Mouse (Mus musculus): ENCODE results near the gene Ctdspl2.
A peak's percentile ranks its signal among the peaks of the same experiment; 100 is the strongest.
"Not testable (repeated sequence)": the region's sequence is repeated elsewhere in the genome, so short reads cannot be mapped to it uniquely, and the experiment has no call there.

Ctdspl2 gene

GRCm38 (mm10) chr2:121955765-121956223, at the start of gene Ctdspl2, which contains the start of gene Mageb3:
Ctdspl2 (plus strand) TSS chr2:121956001.
Mageb3 (minus strand) TSS chr2:121956092.
- peak; percentile 87 for DNase-seq (ENCODE audit: low spot score)

- no peak for DNase-seq (ENCODE audit: low spot score)
These were observed 45.8 kb upstream of the Ctdspl2 start for GRCm38 (mm10) chr2:121909975-121910374.

DNA sequence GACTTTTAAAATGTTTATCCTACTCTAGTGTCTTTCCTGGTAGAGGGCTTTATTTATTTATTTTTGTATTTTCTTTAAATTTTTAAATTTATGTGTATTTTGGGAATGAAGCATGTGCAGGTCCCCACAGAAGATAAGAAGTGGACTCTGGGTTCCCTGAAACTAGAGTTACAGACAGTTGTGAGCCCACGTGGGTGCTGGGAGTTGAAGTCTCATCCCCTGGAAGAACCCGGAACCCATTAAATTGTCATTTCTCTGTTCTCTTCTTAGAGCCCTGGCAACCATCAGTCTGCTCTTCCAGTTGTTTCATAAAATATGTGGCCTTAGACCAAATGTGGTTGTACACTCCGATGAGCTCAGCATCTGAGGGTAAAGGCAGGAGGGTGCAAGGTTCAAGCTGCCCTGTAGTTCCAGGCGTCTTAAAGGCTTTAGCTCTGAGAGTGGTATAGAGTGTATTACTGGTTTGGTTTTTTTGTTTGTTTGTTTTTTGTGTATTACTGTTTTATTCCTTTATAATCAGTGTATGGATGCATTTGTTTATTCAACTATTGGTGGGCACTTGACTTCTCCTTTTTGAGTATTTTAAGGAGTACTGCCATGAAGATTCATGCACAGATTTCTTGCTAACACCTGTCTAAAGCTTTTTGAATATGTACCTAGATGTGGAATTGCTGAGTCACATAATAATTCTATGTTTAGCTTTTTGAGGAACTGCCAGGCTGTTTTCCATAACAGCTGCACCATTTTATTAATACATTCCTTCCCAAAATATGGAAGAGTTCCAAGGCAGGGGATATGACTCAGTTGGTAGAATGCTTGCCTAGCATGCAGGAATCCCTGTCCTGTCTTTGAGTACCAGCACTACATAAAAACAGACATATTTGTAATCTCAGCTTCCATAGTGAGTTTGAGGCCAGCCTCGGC, 39.5 kb upstream of the Ctdspl2 start:
- no peak for DNase-seq (ENCODE audit: low spot score)

DNA sequence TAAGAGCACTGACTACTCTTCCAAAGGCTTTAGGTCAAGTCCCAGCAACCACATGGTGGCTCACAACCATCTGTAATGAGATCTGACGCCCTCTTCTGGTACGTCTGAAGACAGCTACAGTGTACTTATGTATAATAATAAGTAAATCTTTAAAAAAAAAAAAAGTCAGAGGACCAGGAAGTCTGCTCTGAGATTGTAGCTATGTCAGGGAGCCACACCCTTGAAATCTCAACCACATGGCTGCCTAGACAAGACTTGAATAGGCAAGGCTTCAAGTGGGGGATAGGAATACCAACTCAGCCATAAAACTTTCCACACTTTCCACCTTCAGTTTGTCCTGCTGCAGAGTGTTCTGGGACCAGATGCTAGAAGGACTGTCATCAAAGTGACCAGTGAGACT, 18.2 kb upstream of the Ctdspl2 start:
- DNase-seq (ENCODE audit: low spot score), result not testable (repeated sequence)

DNA sequence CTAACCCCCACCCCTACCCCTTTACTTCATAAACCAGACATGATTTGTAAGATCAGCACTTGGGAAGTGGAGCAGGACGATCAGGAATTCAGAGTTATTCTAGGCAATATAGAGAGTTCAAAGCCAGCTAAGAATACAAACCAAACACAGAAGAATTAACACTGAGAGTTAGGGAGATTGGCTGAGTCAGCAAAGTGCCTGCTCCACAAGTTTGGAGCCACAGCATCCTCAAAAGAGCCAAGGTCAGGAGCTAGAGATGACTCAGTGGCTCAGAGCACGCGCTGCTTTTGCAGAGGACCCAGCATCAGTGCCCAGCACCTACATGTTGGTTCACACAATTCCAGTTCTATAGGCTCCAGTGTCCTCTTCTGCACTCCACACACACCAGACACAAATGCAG, 12.4 kb upstream of the Ctdspl2 start:
- DNase-seq (ENCODE audit: low spot score), result no peak

GRCm38 (mm10) chr2:121954971-121955656, 687 bp upstream of the Ctdspl2 start:
- DNase-seq (ENCODE audit: low spot score), result no peak

GRCm38 (mm10) chr2:121956224-121957018, 620 bp downstream of the Ctdspl2 start:
- peak; percentile 89 for DNase-seq (ENCODE audit: low spot score)

DNA sequence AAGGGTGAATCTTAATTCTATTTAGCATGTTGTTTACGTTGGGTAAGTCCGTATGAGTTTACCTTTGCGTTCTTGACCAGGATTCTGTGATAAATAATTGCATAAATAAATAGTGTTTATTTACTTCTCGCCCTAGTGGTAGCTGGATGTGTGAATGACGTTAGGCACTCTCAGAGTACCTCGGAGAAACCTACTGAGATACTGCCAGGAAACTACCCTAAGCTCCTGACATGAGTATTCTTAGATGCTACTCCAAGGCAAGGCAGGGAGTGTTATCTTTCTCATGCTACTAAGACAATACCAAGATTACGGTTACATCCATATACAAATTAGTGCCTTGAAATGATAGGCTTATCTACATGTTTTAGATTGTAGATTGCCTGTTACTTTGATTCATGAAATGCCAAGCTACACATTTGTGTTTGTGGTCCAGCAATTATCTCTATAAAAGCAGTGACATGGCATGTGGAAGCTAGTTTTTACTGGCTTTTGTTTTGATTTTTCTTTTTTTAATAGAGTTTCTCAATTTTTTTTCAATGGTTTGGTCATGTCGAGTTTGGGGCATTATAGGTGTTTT, 1.5 kb downstream of the Ctdspl2 start:
- no peak for DNase-seq (ENCODE audit: low spot score)

DNA sequence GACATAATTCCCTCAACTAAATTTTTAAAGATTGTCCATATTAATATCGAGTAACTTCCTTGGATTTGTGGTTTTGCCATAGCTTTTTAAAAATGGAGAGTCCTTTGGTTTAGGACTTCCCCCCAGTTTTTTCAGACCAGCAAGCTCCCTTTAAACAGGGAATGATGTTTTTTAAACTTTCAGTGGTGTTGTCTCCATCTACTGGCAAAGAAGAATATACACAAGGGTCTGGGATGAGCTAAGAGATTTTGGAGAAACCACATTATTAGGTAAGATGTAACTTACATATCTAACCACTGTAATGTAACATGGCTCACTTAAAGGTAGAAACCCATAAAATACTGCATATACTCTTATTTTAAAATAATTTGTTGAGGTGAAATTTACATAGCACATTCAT, 39.9 kb downstream of the Ctdspl2 start:
- DNase-seq (ENCODE audit: low spot score), result no peak

GRCm38 (mm10) chr2:122008832-122009231, 53.0 kb downstream of the Ctdspl2 start:
- no peak for DNase-seq (ENCODE audit: low spot score)

DNA sequence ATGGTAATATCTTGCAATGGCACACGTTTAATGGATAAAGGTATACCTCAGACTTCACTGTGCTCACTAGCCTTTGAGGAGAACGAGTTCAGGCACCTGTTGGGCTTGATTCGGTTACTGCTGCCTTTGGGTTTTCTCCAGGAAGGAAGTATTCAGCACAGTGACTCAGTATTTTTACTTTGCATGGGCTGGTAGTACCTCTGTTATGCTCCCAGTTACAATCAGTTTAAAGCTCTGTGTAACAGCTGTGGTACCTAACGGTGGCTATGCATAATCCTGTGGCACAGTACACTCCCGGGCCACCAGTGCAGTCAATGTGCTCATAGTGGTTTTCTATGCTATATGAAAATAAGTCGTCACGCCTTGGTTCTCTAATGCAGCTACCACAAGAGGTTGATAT, 55.6 kb downstream of the Ctdspl2 start:
- DNase-seq (ENCODE audit: low spot score), result no peak

DNA sequence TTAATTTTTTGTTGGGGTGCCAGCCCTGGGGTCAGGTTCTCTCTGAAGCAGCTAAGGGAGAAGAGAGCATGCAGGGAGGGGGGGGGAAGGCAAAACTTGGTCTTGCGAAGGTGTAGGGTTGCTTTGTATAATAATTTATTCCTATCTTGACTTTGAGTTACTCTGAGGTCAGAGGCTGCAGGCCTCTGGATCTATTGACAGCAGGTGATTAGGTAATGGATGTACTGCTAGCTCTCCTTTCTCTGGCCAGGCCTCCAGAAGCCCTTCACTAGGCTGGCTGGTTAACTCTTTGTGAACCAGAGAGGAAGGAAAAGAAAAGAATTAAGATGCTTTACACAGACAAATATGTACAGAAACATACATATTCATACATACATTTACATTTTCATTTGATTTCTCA, 62.9 kb downstream of the Ctdspl2 start:
- DNase-seq (ENCODE audit: low spot score), result no peak

DNA sequence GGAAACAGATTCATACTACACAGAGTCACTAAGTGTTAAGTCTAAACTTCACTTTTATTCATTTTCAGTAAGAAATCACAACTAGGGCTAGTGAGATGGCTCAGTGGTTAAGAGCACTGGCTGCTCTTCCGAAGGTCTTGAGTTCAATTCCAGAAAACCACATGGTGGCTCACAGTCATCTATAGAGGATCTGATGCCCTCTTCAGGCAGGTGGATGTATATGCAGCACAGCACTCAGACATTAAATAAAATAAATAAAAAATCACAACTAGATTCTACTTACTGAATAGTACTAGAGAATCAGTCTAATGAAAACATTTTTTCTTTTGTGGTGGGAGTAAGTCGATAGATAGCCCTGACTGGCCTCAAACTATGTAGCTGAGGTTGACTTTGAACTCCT, 66.5 kb downstream of the Ctdspl2 start:
- no peak for DNase-seq (ENCODE audit: low spot score)

- not testable (repeated sequence) for DNase-seq (ENCODE audit: low spot score)
These were observed 71.3 kb downstream of the Ctdspl2 start for GRCm38 (mm10) chr2:122027091-122027490.

DNA sequence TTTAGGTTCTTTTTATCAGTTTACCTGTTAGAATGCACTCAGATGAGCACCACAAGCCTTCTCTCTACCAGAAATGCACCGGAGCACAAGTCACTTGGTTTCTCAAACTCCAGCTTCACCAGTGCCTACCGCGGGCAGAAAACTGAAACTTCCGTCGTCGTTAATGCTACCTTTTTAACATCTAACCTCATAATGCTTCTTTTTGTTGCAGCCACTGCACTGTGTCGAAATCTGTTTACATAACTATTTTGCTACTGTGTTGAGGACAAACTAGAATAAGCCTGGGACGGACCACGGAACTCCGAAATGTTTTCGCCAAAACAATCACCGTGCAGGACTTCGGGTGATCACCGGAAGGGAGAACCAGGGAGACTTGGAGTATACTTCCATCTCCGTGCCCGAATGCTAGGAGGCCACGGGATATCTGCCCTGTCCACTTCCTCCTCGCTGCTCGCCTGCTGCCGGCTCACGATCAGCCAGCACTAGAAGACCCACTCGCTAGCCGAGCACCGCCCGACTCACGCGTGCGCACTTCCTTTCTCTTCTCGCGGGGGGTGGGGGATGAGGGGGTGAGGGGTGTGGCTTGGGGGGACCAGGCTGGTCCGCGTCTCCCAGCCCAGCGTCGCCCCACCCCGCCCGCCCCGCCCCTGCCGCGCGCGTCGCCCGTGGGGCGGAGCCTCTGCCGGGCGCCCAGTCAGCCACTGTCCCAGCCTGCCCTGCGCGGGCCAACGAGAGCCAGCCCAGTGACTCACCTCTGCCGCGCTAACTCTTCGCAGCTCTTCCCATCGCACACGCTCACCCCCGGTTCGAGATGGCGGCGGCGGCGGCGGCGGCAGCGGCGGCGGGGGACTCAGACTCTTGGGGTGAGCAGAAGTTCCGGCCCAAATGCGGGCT, 72.3 kb downstream of the Ctdspl2 start, which contains the start of gene Eif3j1:
Eif3j1 (plus strand) TSS at position 685 of the 894 bp plus-strand sequence.
- DNase-seq (ENCODE audit: low spot score), result peak; percentile 68

DNA sequence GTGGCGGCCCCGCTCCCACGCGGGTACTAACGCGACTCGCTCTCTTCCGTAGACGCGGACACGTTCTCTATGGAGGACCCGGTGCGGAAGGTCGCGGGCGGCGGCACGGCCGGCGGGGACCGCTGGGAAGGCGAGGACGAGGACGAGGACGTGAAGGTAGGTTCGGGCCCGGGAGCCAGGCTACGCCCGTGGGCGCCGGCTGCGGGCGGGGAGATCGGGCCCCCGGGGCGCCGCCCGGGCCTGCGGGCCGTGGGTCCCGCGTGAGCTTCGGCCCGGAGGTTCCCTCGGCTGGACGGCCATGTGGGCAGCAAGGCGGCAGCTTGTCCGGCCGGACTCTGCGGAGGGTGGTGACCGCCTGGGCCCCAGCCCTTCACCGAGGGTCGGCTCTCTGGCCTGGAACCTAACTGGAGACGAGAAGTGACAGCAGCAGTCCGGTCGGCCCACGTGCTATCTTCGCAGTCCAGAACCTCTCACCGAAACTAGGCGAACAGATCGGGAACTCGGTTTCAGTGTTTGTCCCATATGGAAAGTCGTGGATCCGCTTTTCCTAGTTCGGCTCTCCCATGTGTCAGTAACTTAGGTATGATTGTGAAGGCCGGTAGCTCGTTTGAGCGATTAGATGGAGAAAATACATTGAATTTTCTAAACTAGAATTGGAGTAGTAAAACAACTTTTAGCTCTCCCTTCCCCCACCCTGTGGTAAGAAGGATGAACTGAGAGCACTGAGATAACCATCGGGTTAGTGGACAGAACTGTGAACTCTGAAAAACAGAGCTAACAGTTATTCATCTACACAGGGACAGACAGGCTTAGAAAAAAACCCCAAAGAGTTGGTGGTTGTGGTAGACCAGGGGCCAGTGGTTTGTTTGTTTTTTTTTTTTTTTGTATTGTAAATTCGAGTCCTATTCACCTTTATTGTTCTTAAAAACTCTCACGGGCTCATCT, 73.2 kb downstream of the Ctdspl2 start:
- no peak for DNase-seq (ENCODE audit: low spot score)

DNA sequence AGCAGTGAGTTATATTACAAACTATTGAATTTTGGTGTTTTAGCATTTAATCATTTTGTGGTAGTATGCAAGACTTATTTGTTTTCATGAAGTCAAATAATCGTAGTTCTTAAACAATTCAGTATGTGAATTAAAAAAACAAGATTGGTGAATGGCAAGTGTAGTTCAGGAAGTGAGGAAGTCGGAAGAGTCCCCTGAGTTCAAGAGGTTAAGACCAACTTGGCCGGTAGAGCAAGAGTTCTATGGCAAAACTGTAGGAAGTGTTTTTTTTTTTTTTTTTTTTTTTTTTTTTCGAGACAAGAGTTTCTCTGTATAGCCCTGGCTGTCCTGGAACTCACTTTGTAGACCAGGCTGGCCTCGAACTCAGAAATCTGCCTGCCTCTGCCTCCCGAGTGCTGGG, 76.2 kb downstream of the Ctdspl2 start:
- DNase-seq (ENCODE audit: low spot score), result no peak

GRCm38 (mm10) chr2:122036064-122036463, 80.3 kb downstream of the Ctdspl2 start:
- no peak for DNase-seq (ENCODE audit: low spot score)

GRCm38 (mm10) chr2:122043926-122044325, 88.1 kb downstream of the Ctdspl2 start:
- DNase-seq (ENCODE audit: low spot score), result no peak
